Mouse (Mus musculus) adrenal gland, adult 2 months (tissue): ENCODE data around the gene Rbks. TPM values are rescaled to one million over a fixed set of nuclear protein-coding genes. Genes with fewer than 3 reads are reported as not detected.
"Not testable (repeated sequence)": the region's sequence is repeated elsewhere in the genome, so short reads cannot be mapped to it uniquely, and the experiment has no call there.

ENCODE experiments used
- DNase-seq: peaks from one replicate; pipeline ENCODE4 v3.0.0; 2021
- polyA plus RNA-seq: library from polyadenylated mRNA; depleted of rRNA; stranded (reverse); fragments of >200 nt; gene quantifications from 2 replicates; pipeline ENCODE4 v1.2.3, GENCODE M21; 2012
- total RNA-seq, 2 experiments: library from RNA; stranded (reverse); gene quantifications; 2 replicates each; pipeline ENCODE4 v1.2.3; 2021

The Rbks gene
- total and polyA plus RNA-seq, 3 experiments = 5.0 to 15.5 (median 10.3) TPM

DNA sequence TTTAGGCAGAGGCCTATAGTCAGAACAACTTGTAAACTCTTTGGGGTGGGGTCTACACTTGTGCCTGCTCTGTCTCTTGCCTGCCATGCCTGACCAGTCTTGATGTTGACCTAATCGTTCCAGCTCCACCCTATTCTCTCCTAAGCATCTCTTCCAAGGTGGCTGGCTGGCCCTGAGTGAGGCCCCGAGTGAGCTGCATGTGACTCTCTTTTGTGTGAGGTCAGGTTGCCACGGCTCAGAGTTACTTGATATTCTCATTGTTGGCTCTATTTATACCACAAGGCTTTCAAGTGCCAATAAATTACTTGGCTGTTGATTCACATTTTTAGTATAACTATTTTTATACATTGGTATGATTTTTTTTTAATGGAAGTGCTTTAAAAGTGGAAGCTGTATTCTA, 70.3 kb downstream of the Rbks start:
- DNase-seq = peak; percentile 46

DNA sequence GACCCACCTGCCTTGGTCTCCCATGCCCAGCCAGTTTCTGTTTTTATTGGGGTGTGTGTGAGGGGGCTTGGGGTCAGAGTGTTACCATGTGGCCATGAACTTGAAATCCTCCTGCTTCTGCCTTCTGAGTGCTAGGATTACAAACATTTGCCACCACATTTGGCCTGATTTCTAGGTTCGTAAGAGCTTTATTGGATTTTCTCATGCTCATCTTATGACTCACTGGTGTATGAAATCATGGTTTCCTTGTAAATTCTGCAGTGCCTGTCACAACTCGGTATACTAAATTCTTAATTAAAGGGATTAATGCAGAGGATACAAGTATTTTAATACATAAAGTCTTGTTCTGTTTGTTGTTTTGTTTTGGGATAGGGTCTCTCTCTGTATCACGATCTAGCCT, 77.1 kb downstream of the Rbks start:
- no peak for DNase-seq

DNA sequence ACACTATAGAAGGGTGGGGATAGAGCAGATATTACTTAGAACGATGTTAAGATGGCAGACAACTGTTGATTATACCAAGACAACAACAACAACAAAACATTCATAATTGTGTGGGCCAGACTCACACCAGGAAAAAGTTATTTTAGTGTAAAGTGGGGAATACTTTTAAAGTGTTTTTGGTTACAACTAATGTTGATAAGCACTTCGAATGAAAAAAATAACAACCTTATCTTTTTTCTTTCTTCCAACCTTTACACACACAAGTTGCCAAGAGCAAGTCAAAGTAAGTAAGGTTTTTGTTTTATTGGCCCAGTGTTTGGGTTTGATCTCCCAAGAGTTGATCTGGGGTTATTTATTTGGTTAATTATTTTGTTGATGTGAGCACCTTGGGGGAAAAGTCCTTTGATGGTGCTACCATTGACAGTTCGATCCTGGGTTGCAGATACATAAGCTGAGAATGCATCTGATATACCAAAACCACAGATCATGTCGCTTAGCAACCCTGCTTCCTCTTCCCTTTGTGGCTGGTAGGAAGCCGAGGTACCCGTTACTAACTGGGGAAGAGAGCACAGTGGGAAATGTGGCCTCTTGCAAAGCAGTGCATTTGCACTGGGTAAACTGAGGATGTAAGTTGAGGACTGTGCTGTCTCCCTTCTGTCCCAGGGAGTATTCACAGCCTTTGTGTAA, 82.9 kb downstream of the Rbks start:
- DNase-seq = no peak

DNA sequence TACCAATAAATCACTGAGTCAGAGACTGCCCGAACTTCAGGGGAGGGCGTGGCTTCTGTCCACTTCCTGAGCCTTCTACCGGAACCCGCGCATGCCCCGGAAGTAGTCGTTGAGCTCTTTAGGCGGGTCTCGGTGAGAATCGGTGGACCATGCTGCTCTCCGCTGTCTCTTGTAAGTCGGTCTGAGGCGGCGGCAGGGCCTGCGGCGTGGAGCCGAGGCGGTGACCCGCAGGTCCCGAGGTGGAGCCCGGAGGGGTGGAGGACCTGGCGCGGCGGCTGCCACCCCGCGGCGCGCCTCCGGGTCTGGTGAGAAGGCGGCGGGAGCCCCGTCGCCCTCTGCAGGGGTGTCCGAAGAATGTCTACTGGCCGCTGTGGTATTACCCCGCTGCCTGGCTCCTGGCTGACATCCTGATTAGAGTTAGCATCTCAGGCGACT, 83.6 kb downstream of the Rbks start:
- peak; percentile 91 for DNase-seq

GRCm38 (mm10) chr5:31611186-31611585, 86.2 kb downstream of the Rbks start:
- DNase-seq = no peak

DNA sequence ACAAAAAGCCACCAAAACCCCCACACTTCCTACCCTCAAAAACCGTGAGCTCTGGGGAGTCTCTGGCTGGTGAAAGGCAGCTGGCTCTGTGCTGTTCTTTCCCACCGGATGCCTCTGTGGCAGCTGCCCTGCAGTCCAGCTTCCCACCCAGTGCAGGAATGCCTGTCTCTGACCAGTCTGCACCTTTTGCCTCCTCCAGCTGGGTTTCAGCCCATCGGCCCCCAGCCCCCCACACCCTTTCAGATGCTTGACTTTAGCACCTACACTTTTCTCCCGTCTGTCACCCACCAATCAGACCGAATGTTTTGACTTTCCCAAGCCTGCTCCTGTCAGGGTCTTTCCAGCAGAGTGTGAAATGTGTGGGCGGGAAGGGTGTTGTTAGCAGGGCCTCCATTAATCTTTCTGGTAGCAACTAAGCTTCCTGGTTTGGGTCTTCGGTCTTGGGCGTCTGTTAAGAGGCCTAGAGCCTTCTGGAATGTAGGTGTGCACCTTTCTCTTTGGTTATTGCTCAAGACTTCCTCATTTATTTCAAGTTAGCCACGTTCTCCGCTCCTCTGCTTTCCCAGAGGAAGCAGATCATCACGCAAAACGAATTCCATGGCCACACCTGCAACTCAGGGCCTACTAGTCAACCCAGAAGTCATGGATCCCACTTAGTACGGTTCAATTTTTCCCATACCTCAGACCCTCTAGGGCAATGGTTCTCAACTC, 86.9 kb downstream of the Rbks start:
- no peak for DNase-seq

- DNase-seq = peak; percentile 70
Observed at GRCm38 (mm10) chr5:31606151-31606550, 91.3 kb downstream of the Rbks start.

DNA sequence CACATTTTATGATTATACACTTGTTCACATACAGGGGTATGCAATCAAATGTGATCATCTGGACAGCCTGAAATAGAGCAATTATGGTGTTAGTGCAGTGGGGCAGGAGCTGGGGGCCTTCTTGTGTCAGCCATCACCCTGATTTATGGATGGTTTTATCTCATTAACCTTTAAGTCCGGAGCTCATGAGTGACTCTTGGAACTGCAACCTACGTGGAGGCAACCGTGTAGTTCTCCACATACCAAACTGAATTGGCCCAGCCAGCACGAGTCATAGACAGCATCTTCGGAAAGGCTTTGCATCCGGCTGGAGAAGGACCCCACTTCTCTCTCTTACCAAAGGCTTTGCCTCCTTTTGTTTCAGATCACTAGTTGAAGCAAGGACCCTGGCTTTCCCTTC, 93.7 kb downstream of the Rbks start:
- DNase-seq = peak; percentile 72

DNA sequence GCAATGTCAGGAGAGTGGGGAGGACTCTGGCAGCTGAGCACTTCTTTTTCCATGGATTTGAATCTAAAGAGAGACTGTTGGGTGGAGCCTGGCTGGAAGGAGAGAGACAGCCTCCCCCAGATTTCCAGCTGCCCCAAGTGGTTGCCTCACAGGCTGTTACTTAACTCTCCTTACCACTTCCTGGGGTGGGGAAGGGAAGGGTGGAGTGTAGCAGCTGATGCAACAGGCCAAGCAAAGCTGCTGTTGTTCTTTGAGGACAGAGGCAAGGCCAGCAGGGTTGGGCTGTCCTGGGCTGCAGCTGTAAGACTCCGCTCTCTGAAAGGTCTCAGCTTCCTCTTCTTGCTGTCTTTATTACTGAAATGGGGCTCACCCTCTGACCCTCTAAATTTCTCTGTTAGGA, 95.0 kb downstream of the Rbks start:
- peak; percentile 92 for DNase-seq

DNA sequence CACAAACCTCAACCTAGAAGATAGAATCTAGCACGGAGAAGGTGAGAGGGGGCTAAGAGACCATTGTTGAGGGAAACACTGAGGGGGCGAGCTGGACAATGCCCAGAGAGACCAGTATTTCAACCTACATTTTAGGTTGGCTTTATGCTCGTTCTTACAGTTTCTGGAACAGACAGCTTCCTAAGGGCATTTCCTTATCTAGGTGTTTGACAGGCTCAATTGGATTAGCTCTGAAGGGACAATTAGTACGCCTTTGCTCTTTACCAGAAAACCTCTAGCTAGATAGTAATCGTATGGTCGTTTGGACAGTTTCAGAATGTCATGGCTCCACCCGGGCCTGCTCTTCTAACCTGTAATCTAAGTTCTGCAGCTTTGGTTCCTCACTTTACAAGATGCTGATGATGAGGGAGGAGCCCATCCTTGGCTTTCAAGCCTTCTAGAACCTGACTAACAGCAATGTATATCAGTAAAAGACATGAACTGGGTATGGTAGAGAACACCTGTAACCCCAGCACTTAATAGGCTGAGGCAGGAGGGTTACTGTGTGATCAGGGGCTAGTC, 96.2 kb downstream of the Rbks start:
- DNase-seq = no peak

DNA sequence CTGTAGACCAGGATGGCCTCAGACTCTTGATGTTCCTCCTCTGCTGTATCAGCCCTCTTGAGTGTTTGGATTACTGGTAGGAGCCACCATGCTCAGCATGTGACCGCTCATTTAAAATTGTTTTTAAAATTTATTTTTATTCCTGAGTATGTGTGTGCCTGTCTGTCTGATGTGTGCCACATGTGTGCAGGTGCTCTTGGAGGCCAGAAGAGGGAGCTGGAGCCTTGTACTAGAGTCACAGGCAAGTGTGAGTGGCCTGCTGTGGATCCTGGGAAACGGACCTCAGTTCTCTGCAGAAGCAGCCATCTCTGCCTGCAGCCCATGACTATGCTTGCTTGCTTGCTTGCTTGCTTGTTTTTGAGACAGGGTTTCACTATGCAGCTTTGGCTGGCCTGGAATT, 98.3 kb downstream of the Rbks start:
- no peak for DNase-seq

DNA sequence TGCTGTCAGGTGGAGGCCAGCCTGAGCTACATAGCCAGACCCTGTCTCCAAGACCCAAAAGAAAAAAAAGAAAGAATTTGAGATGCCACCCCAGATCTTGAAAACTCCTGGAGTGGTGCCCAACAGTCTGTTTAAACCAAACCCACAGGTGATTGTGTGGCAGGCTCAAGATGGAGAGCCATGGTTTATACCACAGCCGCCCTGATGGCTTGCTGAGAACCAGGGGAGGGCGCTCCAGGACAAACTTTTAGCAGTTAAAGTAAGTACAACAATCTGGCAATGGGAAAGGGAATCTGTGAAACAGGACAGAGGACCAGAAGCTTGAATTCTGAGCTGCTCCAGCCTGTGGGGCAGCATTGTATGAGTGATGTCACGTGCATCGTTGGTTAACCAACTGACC, 98.8 kb downstream of the Rbks start:
- peak; percentile 76 for DNase-seq

DNA sequence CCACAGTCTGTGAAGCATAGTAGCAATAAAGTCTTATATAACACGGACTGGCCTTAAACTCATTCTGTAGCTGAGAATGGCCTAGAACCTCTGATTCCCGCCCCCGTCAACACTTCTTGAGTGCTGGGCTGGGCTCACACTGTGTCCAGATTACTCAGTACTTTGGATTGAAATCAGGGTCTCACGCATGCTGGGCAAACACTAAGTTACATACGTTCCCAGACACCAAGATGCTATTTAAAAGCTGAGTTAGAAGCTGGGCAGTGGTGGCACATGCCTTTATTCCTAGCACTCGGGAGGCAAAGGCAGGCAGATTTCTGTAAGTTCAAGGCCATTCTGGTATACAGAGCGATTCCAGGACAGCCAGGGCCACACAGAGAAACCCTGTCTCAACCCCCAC, 99.3 kb downstream of the Rbks start:
- peak; percentile 45 for DNase-seq

DNA sequence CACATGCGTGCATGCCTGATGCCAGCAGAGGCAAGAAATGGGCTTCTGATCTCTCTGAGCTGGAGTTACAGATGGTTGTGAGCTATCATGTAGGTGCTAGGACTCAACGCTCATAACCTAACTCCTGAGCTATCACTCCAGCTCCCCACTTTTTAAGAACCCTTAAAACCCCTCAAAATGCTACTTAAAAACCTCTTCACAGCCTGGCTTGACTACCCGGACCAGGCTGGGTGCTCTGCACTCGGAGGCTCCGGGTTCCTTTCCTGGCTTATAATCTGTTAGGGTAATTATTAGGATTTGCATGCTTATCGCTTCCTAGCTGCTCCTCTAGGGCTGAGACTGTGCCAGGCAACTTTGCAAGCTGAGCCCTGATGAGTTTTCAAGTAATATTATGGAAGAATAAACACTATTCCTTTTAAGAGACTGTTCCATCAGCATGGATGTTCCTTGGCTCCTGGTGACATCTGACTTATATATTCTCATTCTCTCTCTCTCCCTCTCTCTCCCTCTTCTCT, 99.9 kb downstream of the Rbks start:
- DNase-seq = no peak

DNA sequence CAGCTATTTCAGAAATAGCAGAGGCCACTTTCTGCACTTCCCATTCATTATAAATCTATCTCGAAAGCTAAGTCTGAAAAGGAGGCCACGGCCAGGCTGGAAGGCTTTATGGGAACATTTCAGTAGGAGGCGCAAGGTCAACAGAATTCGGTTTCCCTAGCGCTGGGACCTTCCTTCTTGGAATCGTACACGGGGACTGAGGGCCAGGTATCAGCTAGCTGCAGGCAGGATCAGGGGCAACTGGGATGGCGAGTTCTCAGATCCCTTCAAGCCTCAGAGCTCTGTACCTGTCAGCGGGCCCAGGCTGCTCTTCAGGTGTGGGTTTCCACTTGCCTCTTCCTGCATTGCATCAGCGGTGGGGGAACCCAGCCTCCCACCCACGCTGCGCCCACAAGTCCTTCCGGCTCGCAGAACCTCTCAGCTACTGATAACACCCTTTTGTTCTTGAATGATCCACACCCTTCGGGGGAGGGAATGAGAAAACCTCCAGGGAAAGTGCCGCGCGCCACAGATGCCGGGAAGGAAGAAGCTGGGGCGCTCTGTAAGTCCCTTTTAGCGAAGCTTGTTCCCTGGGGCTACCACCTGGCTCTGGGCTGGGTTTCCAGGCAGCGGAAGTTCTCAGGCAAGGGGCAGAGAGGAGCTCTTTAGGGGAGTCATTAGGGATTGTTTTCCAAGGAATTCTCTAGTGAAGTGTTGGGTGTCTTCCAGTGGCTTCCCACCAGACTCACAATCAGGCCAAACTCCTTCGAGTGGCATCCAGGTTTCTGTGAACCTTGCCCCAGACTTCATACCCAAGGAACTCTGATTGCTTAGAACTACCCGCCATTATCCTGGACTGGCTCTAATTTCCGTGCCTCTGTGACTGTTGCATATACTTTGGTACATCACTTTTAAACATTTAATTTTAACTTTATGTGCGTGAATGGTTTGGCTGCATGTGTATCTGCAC, 100.7 kb downstream of the Rbks start, which contains the start of gene Mrpl33:
Mrpl33 (plus strand) TSS at position 455 of the 949 bp plus-strand sequence.
- peak; percentile 81 for DNase-seq

- no peak for DNase-seq
Observed at GRCm38 (mm10) chr5:31595868-31596267, 101.6 kb downstream of the Rbks start.

- no peak for DNase-seq
Observed at GRCm38 (mm10) chr5:31591122-31591521, 106.3 kb downstream of the Rbks start.

GRCm38 (mm10) chr5:31589711-31590319, 107.6 kb downstream of the Rbks start:
- no peak for DNase-seq

GRCm38 (mm10) chr5:31588672-31589071, 108.8 kb downstream of the Rbks start:
- not testable (repeated sequence) for DNase-seq

DNA sequence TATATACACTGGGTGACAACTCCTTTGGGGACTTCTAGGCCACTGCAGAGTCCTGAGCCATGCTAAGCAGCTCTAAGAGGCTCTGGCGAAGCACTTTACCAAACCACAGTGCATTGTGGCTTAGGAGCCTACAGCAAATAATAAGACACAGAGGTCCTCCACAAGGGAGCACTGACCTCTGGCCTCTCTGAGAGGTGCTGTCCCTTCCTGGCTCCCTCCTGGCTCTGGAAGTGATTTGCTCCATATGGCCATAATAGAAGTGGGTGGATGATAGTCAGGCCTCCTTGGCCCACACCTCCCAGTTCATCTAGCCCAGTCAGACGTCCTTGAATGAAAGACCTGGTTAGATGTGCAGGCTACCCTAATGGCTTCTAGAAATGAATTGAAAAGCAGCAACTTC, 109.4 kb downstream of the Rbks start:
- DNase-seq = no peak

- DNase-seq = no peak
Observed at GRCm38 (mm10) chr5:31585526-31585925, 111.9 kb downstream of the Rbks start.
